Mouse (Mus musculus) ES-E14 (cell line): ENCODE measurements at regions not wholly inside any gene's neighbourhood (a gene's known extent, or its start where the extent isn't known, plus 50 kb on each side); places are given as distances from the start of the nearest gene placed in this dataset.

Source experiments
- DNase-seq: peaks from one replicate; pipeline ENCODE4 v3.0.0-alpha.2; 2013; ENCODE audit warnings: low read depth, low spot score
- H3K27ac ChIP-seq: 2 replicates; pipeline ENCODE4 v1.5.1; 2012; ENCODE audit warnings: low read depth, mild to moderate bottlenecking, low read length, moderate library complexity, mixed read lengths; ENCODE audit not compliant: poor library complexity, insufficient read depth, severe bottlenecking
- H3K36me3 ChIP-seq: 2 replicates; pipeline ENCODE4 v1.6.1; 2012; ENCODE audit warnings: mild to moderate bottlenecking, low read length, moderate library complexity, mixed read lengths; ENCODE audit not compliant: control insufficient read depth, poor library complexity, insufficient read depth, severe bottlenecking
- H3K4me1 ChIP-seq, 2 experiments: fragments of 150-350 bp in 1 of 2; sonication (generic) in 1 of 2; 2 replicates each; pipeline ENCODE4 v1.6.1; 2012; ENCODE audit warnings: low read length in 2 of 2, mild to moderate bottlenecking in 1 of 2, mixed read lengths in 1 of 2; ENCODE audit not compliant: control insufficient read depth in 2 of 2, insufficient read depth in 2 of 2, poor library complexity in 1 of 2
- H3K4me3 ChIP-seq, 2 experiments: fragments of 150-350 bp in 1 of 2; sonication (generic) in 1 of 2; 2 replicates each; pipeline ENCODE4 v1.5.1; 2012; ENCODE audit warnings: low read length in 2 of 2, low read depth in 1 of 2, mild to moderate bottlenecking in 1 of 2, mixed read lengths in 1 of 2; ENCODE audit not compliant: insufficient read depth in 1 of 2, poor library complexity in 1 of 2, severe bottlenecking in 1 of 2
- H3K9ac ChIP-seq: 2 replicates; pipeline ENCODE4 v1.6.1; 2012; ENCODE audit warnings: low read depth, mild to moderate bottlenecking, low read length, mixed read lengths; ENCODE audit not compliant: poor library complexity, insufficient read depth, severe bottlenecking
- H3K9me3 ChIP-seq: fragments of 150-350 bp; sonication (generic); 2 replicates; pipeline ENCODE4 v1.6.1; 2012; ENCODE audit warnings: low read depth, mild to moderate bottlenecking, low read length; ENCODE audit not compliant: control insufficient read depth, insufficient read depth
- CHD2 ChIP-seq: IDR thresholded peaks from 2 replicates; pipeline ENCODE4 v1.6.1; 2014; ENCODE audit warnings: mild to moderate bottlenecking, low read depth, low read length, inconsistent platforms
- HCFC1 ChIP-seq: IDR thresholded peaks from 2 replicates; pipeline ENCODE4 v1.6.1; 2012; ENCODE audit warnings: low read length, inconsistent platforms, borderline replicate concordance; ENCODE audit not compliant: insufficient read depth
- MAFK ChIP-seq: IDR thresholded peaks from 2 replicates; pipeline ENCODE4 v1.6.1; 2014; ENCODE audit warnings: mild to moderate bottlenecking, low read depth, low read length, inconsistent platforms; ENCODE audit not compliant: insufficient read depth
- ZC3H11A ChIP-seq: IDR thresholded peaks from 2 replicates; pipeline ENCODE4 v1.6.1; 2012; ENCODE audit warnings: low read depth, mild to moderate bottlenecking, inconsistent platforms, low read length, borderline replicate concordance
- ZNF384 ChIP-seq: IDR thresholded peaks from 2 replicates; pipeline ENCODE4 v1.6.1; 2012; ENCODE audit warnings: low read depth, low read length, inconsistent platforms
- in situ Hi-C, 2 experiments: fragments of 600-800 bp; cut with MboI; formaldehyde crosslinking; loops; one replicate each; pipeline ENCODE4 v1.15.1; 2025; ENCODE audit warnings: low sequenced_read_pairs in 2 of 2, inconsistent platforms in 1 of 2; ENCODE audit not compliant: unreplicated experiment in 2 of 2

- in situ Hi-C loops: no loop called here
- H3K4me1 ChIP-seq: no peaks in the 10 kb centered on the region
- no peak for DNase-seq
Measured at GRCm38 (mm10) chr13:37249581-37250461, 95.2 kb upstream of the Ly86 start.

DNA sequence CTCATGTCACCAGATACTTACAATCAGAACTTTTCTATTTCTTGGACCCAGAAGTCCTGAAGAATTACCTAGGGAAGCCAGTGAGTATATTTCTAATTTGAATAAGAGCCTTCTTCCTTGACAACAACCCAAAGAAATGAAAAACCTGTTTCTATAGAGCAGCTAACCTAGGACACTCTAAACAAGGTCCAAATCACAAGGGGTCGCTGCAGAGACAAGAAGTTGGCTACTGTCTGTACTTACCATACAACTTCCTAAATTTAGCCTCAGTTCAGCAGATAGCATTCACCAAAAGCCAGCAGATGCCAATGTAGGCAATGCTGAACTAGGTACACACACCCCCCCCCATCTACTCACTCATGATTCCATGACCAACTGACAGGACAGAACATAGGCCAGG lies 96.3 kb upstream of the Ly86 start:
- no peak for DNase-seq
- in situ Hi-C loops: no loop called here
- Histone ChIP-seq H3K36me3 (no peaks in the 10 kb centered on the region), H3K4me3 (no peak overlapping the region), H3K27ac (no peak overlapping the region), H3K9me3 (no peaks in the 10 kb centered on the region), H3K9ac (no peak overlapping the region), H3K4me1 (no peaks in the 10 kb centered on the region)
- TF ChIP-seq ZNF384: no peak
- no peak for TF ChIP-seq HCFC1
- TF ChIP-seq CHD2: no peak
- no peak for TF ChIP-seq MAFK
- no peak for TF ChIP-seq ZC3H11A

More at GRCm38 (mm10) chr13:37249581-37250461, 95.2 kb upstream of the Ly86 start:
- Histone ChIP-seq H3K36me3 (no peaks in the 10 kb centered on the region), H3K4me3 (no peak overlapping the region), H3K9me3 (no peaks in the 10 kb centered on the region), H3K9ac (no peak overlapping the region), H3K27ac (no peak overlapping the region)
- TF ChIP-seq ZNF384 (no peak), MAFK (no peak)

- Histone ChIP-seq H3K9ac (no peak overlapping the region), H3K9me3 (no peaks in the 10 kb centered on the region), H3K4me1 (no peaks in the 10 kb centered on the region), H3K27ac (no peak overlapping the region), H3K36me3 (no peaks in the 10 kb centered on the region), H3K4me3 (no peak overlapping the region)
- TF ChIP-seq ZNF384 (no peak), HCFC1 (no peak), MAFK (no peak)
- in situ Hi-C loops: no loop called here
- DNase-seq: no peak
Measured at GRCm38 (mm10) chr13:37240048-37240447, 105.0 kb upstream of the Ly86 start.

- Histone ChIP-seq H3K4me3 (no peak overlapping the region), H3K36me3 (no peaks in the 10 kb centered on the region), H3K9ac (no peak overlapping the region), H3K27ac (no peak overlapping the region), H3K9me3 (no peaks in the 10 kb centered on the region), H3K4me1 (no peaks in the 10 kb centered on the region)
- in situ Hi-C loops: no loop called here
- no peak for DNase-seq
- TF ChIP-seq ZNF384 (no peak), ZC3H11A (no peak), MAFK (no peak), CHD2 (no peak), HCFC1 (no peak)
Measured at GRCm38 (mm10) chr13:37237285-37237684, 107.7 kb upstream of the Ly86 start.

DNA sequence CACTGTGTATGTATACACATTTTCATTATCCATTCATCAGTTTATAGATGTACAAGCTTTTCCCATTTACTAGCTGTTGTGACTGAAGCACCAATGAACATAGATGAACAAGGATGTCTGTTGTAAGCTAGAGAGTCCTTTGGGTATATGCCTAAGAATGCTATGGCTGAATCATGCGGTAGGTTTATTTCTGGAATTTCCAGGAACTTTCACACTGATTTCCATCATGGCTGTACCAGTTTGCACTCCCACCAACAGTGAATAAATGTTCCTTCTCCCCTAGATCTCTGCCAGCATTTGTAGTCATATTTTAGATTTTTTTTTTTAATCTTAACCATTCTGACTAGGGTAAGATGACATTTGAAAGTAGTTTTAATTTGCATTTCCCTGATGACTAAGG lies 119.2 kb upstream of the Ly86 start:
- no peaks in the 10 kb centered on the region for H3K36me3 ChIP-seq
- in situ Hi-C loops: no loop called here
- H3K4me1 ChIP-seq: no peaks in the 10 kb centered on the region
- no peaks in the 10 kb centered on the region for H3K9me3 ChIP-seq
- H3K9ac ChIP-seq: no peak overlapping the region
- no peak overlapping the region for H3K27ac ChIP-seq
- no peak overlapping the region for H3K4me3 ChIP-seq
- no peak for TF ChIP-seq HCFC1
- TF ChIP-seq ZC3H11A: no peak
- no peak for TF ChIP-seq ZNF384
- TF ChIP-seq CHD2: no peak
- no peak for TF ChIP-seq MAFK
- DNase-seq: no peak
